Mouse (Mus musculus) 416B (cell line): ENCODE data around the gene Itpk1.

ENCODE experiments used
- DNase-seq: peaks from one replicate; pipeline ENCODE4 v3.0.0; 2011; ENCODE audit warnings: low read depth

The Itpk1 gene

GRCm38 (mm10) chr12:102713153-102713865 lies 8.6 kb upstream of the Itpk1 start:
- DNase-seq, result no peak

DNA sequence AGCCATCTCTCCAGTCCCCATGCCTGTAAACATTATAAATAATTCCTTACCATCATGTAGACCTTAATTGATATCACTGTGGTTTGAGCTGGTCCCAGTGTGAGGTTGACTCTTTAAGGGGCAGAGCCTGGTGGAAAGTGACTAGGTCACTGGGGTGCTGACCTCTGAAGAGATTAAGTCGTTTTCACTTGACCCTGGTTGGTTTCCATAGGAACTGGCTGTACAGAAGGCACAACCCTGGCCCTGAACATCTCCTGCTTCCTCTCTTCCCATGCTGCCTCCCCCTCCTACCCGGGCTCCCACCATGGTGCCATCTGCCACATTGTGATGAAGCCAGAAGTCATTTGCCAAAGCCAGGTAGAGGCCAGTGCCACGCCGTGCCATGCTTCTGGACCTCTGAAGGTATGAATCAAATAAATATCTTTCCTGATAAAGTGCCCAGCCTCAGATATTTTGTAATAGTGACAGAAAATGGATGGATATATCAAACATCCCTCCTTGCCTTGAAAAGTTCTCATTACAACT lies 6.2 kb upstream of the Itpk1 start:
- no peak for DNase-seq

DNA sequence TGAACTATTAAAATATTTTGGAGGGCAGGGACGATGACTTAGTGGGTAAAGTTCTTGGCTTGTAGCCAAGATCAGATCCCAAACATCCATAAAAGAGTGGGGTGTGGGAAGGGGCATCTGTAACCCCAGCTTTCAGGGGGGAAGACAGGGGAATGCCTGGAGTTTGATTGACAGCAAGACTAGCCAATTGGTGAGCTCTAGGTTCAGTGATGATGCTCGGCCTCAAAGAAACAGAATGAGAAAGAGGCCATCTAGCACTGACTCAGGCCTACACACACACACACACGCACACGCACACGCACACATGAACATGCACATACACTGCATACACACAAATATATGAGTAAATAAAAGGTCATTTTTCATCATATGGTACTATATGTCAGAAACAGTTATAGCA lies 5.2 kb upstream of the Itpk1 start:
- no peak for DNase-seq

DNA sequence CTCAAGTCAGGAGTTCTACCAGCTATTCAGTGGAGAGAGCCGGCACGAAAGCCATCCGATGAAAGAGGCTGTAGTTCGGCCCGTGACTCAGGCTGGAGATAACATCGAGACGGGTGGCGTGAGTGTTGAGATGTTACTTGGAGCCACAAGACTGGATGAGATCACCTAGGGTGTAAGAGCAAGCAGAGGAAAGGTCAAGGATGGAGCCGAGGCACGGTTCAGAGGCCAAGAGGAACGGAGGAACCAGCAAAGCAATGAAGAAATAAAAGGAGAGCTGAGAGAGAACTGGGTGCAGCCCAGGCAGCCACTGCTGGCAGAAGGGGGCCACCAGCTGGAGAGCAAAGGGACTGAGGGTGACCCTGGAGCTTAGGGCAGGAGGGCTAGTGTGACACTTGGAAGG lies 3.5 kb upstream of the Itpk1 start:
- peak; percentile 73 for DNase-seq

DNA sequence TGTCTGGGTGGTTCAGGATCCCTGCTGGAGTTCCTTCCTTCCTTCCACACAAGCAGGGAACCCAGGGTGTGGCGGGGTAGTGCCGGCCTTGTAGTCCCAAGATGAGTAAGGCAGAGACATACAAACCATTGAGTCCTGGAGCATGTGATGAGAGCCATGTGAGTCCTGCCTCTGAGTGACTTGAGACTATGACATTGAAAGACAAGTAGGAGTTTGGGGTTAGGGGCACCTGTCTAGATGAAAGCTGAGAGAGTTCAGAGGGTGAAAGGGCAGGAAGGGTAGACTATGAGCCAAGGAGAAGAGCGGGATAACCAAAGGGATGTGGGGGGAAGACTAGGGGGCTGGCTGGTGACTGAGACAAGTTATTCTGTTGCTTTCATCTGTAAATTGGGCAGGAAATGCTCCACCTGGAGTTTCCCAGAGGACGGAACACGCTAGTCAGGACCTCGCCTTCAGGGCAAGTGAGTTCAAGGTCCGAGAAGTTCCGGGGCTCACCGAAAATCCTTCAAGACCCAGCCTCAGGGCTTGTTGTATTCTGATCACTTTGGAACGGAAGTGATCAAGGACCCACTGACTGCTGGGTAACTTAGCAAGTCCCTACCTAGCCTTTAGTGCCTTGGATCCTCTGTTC lies 2.2 kb upstream of the Itpk1 start:
- DNase-seq, result no peak

- DNase-seq, result no peak
Measured at GRCm38 (mm10) chr12:102705906-102706640, 1.3 kb upstream of the Itpk1 start.

DNA sequence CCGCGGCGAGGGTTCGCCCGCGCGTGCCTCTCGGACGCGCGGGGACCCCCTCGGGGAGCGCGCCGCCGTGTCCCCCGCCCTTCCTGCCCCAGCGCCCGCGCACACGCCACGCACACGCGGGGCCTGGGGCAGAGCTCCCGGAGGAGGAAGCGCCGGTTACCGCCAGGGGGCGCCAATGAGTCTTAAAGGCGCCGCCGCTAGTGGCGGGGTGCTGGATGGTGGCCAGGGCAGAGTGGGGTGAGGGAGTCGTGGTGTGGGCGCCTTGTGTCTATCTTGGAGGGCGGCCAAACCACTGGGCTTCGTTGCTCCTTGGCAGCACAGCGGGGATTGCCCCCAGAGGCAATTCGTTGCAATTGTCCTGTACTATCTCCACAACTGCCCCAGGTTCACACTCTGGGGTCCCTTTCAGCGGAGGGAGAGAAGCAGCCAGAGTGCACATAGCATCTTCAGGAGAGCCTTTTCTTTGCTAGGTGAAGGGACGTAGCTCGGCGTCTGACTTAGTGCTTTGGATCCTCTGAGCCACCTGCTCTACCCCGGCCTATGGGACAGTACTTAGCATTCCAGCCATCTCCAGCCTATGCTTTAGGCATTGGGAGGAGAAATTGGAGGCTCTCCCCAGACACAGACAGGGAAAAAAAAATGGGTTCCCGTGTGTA lies 614 bp upstream of the Itpk1 start:
- DNase-seq, result peak; percentile 93

- peak; percentile 37 for DNase-seq
Measured at GRCm38 (mm10) chr12:102703921-102704408, 765 bp downstream of the Itpk1 start.

- no peak for DNase-seq
Measured at GRCm38 (mm10) chr12:102703441-102703840, 1.3 kb downstream of the Itpk1 start.

DNA sequence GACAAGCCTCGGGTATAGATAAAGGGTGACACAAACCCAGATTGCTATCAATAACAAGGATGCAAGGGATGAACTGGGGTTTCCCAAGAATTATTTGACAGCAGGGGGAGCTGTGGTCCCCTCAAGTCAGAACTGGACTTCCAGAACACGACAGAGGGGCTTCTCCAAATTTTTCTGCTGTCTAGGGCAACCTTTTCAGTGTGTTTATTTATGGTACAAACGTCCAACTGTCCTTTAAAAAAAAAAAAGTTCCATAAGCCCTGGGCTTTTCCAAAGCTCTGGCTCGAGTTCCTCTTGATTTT lies 1.7 kb downstream of the Itpk1 start:
- DNase-seq, result peak; percentile 75

DNA sequence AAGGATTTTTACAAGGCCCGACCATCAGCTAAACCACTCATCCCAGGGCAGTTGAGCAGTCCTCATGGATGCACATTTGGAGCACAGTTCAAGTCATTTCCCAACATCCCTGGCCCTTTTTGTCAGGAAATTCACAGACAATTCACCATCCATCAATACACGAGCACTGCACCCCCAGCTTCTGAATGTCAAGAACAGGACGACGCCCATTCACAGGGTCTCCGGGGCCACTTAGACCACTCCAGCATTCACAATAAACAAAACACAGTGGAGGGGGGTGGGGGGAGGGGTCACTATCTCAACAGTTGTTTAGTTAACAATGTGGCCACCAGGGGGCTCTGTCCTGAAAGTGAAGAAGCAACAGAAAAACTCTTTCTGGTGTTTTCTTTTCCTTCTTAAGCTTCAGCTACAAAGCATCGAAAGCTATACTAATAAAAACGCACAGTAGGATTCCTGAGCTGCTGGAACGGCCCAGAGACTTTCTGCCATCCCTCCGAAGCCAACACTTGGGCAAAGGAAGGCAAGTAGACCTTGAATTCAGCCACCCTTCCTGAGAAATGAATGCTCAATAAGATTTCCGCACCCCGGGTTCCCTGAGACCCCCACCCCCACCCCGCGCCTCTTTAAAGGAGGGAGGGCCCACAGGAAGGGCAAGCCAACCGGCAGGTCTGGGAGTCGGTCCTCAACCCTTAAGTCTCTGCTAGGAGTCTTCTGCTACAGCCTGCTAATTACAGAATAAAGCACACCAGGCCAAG lies 2.2 kb downstream of the Itpk1 start:
- peak; percentile 86 for DNase-seq

- DNase-seq, result no peak
Measured at GRCm38 (mm10) chr12:102701691-102702207, 3.0 kb downstream of the Itpk1 start.

DNA sequence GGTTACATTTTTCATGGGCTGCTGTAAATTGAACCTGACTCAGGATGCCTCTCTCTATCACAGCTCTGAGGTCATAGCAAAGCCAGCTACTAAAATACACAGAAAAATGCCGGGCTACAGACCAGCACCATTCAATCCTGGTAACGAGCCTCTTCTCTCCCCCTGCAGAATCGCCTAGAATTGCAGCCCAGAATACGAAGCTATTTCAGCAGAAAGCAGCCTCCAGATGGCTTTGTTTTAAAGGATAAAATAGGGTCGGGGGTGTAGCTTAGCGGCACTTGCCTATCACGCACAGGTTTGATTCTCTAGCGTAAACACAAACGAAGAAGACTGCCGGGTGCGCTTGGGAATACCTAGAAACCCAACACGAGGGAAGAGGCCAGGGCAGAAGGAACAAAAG lies 4.3 kb downstream of the Itpk1 start:
- no peak for DNase-seq

- no peak for DNase-seq
Measured at GRCm38 (mm10) chr12:102699156-102699555, 5.6 kb downstream of the Itpk1 start.

GRCm38 (mm10) chr12:102698089-102698684 lies 6.5 kb downstream of the Itpk1 start:
- no peak for DNase-seq

GRCm38 (mm10) chr12:102697381-102697780 lies 7.3 kb downstream of the Itpk1 start:
- DNase-seq, result no peak

DNA sequence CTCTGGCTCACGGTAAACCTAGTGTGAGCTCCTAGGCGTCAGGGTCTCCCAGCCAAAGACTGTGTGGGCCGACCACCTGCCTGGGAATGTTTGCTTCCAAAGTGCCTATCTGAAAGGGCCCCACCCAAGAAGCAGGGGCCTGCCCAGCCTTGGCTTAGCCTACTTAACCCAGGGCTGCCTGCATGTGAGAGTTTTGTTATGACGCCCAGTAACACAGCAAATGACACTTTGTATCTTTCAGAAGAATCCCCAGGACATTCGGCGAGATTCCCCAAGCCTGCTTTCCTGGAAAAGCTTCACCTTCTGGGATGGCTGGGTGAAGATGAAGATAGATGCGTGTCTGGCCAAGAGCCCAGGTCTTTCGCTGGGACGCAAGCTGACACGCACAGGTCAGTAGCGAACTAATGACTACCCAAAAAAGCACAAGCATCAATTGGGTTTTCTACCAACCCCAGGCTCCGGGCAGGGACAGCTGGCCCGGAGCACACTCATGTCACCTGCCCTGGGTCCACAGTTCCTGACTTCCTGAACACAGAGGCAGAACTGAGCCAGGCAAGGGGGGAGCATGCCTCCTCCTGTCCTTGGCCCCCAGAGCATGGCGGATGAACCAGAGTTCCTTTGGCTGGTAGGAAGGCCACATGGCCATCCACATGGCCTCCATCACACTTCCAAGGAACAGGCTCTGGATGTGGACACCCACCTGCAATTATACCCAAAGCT lies 7.9 kb downstream of the Itpk1 start:
- no peak for DNase-seq

GRCm38 (mm10) chr12:102695369-102696239 lies 9.1 kb downstream of the Itpk1 start:
- no peak for DNase-seq

DNA sequence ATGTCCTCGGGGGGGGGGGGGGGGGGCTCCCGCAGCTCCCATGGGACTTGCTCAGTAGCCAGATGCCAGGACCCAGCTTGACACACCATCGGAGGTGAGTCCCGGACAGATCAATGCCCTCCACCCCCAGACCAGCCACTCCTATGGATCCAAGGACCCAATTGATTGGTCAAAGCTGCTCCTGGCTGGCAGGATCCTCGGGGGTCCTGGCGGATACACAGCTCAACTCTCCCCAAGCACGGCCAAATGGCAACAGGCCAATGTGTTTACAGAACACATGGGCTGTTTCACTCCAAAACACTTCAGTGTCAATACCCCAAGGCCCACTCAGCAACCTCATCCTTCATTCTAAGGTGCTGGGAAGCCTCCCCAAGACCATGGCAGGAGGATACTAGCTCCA lies 13.0 kb downstream of the Itpk1 start:
- no peak for DNase-seq
